Mouse (Mus musculus) liver, postnatal 0 days (tissue): ENCODE measurements around the gene Rnf150. TPM values are rescaled to one million over a fixed set of nuclear protein-coding genes. Genes with fewer than 3 reads are reported as not detected.

ENCODE experiments used
- ATAC-seq: fragments of 200-750 bp; cut with Nextera tagmentation; 2 replicates; pipeline ENCODE4 v1.8.0; 2017; ENCODE audit warnings: mild to moderate bottlenecking, moderate library complexity
- DNase-seq: peaks from one replicate; pipeline ENCODE4 v3.0.0-alpha.2; 2016
- H3K27ac ChIP-seq: fragments of 300-500 bp; sonication (generic); 2 replicates; pipeline ENCODE4 v1.5.1; 2014; ENCODE audit warnings: antibody characterized with exemption, moderate library complexity, mild to moderate bottlenecking, low read depth
- H3K27me3 ChIP-seq: fragments of 300-500 bp; sonication (generic); 2 replicates; pipeline ENCODE4 v1.6.1; 2014; ENCODE audit warnings: low read length, control low read depth, mixed read lengths; ENCODE audit not compliant: insufficient read depth
- H3K36me3 ChIP-seq: fragments of 300-500 bp; sonication (generic); replicated peaks from 2 replicates; pipeline ENCODE4 v1.6.1; 2014; ENCODE audit warnings: mild to moderate bottlenecking, control low read depth, low read length, moderate library complexity, mixed read lengths; ENCODE audit not compliant: insufficient read depth
- H3K4me1 ChIP-seq: fragments of 300-500 bp; sonication (generic); 2 replicates; pipeline ENCODE4 v1.6.1; 2014; ENCODE audit warnings: antibody characterized with exemption, mild to moderate bottlenecking, control low read depth; ENCODE audit not compliant: insufficient read depth
- H3K4me2 ChIP-seq: fragments of 300-500 bp; sonication (generic); 2 replicates; pipeline ENCODE4 v1.6.1; 2014; ENCODE audit warnings: low read depth, mild to moderate bottlenecking, low read length, moderate library complexity, mixed read lengths
- H3K4me3 ChIP-seq: fragments of 300-500 bp; sonication (generic); 2 replicates; pipeline ENCODE4 v1.5.1; 2014; ENCODE audit warnings: low read depth, low read length
- H3K9ac ChIP-seq: fragments of 300-500 bp; sonication (generic); replicated peaks from 2 replicates; pipeline ENCODE4 v1.6.1; 2014; ENCODE audit warnings: mild to moderate bottlenecking, moderate library complexity
- H3K9me3 ChIP-seq: fragments of 300-500 bp; sonication (generic); 2 replicates; pipeline ENCODE4 v1.6.1; 2016; ENCODE audit warnings: mild to moderate bottlenecking, control low read depth, low read length, mixed read lengths
- CTCF ChIP-seq: sonication (generic); IDR thresholded peaks from 2 replicates; pipeline ENCODE4 v1.5.1; 2016; ENCODE audit warnings: antibody characterized with exemption, low read depth
- EP300 ChIP-seq: IDR thresholded peaks from 2 replicates; pipeline ENCODE4 v1.6.1; 2016; ENCODE audit warnings: antibody characterized with exemption, low read depth, mild to moderate bottlenecking
- WGBS: fragments of 180-500 bp; shearing (Covaris S2); extraction: QIAGEN DNeasy Blood & Tissue Kit; methylation state at CpG from one replicate; pipeline ENCODE4 v1.1.7; 2014; ENCODE audit not compliant: insufficient replicate concordance; 5-methylcytosine and 5-hydroxymethylcytosine counted together
- polyA plus RNA-seq: library from polyadenylated mRNA; unstranded; fragments of >200 nt; fragmentation: Nextera tagmentation; extraction: Ambion mirVana; gene quantifications from 2 replicates; pipeline ENCODE4 v1.2.1, GENCODE M21; 2015

The Rnf150 gene
- polyA plus RNA-seq, 1 experiment from 2014 or later: 0.14 TPM

- no peak overlapping the region for H3K4me3 ChIP-seq
- ATAC-seq (no peak), DNase-seq (no peak)
- no peak overlapping the region for H3K9ac ChIP-seq
- no peaks in the 10 kb centered on the region for H3K4me1 ChIP-seq
- no peaks in the 10 kb centered on the region for H3K9me3 ChIP-seq
- H3K4me2 ChIP-seq: no peak overlapping the region
- H3K27me3 ChIP-seq: no peaks in the 10 kb centered on the region
- H3K36me3 ChIP-seq: no peaks in the 10 kb centered on the region
- no peak overlapping the region for H3K27ac ChIP-seq
- no peak for TF ChIP-seq CTCF
- 67% methylated on average over 5 of the region's 5 CpGs for WGBS
Measured at GRCm38 (mm10) chr8:83009481-83009880, 146.3 kb downstream of the Rnf150 start.

- WGBS: 56% methylated on average over 2 of the region's 2 CpGs
- TF ChIP-seq CTCF (no peak), EP300 (no peak)
- DNase-seq (no peak), ATAC-seq (no peak)
- Histone ChIP-seq H3K9me3 (no peaks in the 10 kb centered on the region), H3K4me1 (no peaks in the 10 kb centered on the region), H3K36me3 (no peaks in the 10 kb centered on the region), H3K27ac (no peak overlapping the region), H3K4me3 (no peak overlapping the region), H3K27me3 (no peaks in the 10 kb centered on the region), H3K9ac (no peak overlapping the region), H3K4me2 (no peak overlapping the region)
Measured at GRCm38 (mm10) chr8:83011286-83011685, 148.1 kb downstream of the Rnf150 start.

GRCm38 (mm10) chr8:83011758-83012157, 148.6 kb downstream of the Rnf150 start:
- H3K4me2 ChIP-seq: no peak overlapping the region
- no peak for TF ChIP-seq EP300
- no peak for TF ChIP-seq CTCF
- DNase-seq (no peak), ATAC-seq (no peak)
- 62% methylated on average over 5 of the region's 5 CpGs for WGBS
- no peak overlapping the region for H3K4me3 ChIP-seq
- H3K27ac ChIP-seq: no peak overlapping the region
- H3K4me1 ChIP-seq: no peaks in the 10 kb centered on the region
- H3K36me3 ChIP-seq: no peaks in the 10 kb centered on the region
- no peaks in the 10 kb centered on the region for H3K27me3 ChIP-seq
- H3K9ac ChIP-seq: no peak overlapping the region
- no peaks in the 10 kb centered on the region for H3K9me3 ChIP-seq

GRCm38 (mm10) chr8:83028211-83028610, 165.1 kb downstream of the Rnf150 start:
- WGBS: 55% methylated on average over 2 of the region's 2 CpGs
- ATAC-seq: no peak
- H3K27ac ChIP-seq: no peak overlapping the region
- no peak overlapping the region for H3K4me3 ChIP-seq
- DNase-seq: no peak
- no peaks in the 10 kb centered on the region for H3K27me3 ChIP-seq
- no peaks in the 10 kb centered on the region for H3K36me3 ChIP-seq
- H3K4me1 ChIP-seq: no peaks in the 10 kb centered on the region
- no peak overlapping the region for H3K9ac ChIP-seq
- no peaks in the 10 kb centered on the region for H3K9me3 ChIP-seq
- TF ChIP-seq EP300 (no peak), CTCF (no peak)
- no peak overlapping the region for H3K4me2 ChIP-seq

- no peak overlapping the region for H3K9ac ChIP-seq
- H3K27me3 ChIP-seq: no peaks in the 10 kb centered on the region
- H3K27ac ChIP-seq: no peak overlapping the region
- 79% methylated on average over 7 of the region's 7 CpGs for WGBS
- H3K4me3 ChIP-seq: no peak overlapping the region
- H3K4me2 ChIP-seq: no peak overlapping the region
- no peaks in the 10 kb centered on the region for H3K4me1 ChIP-seq
- no peaks in the 10 kb centered on the region for H3K36me3 ChIP-seq
- ATAC-seq: no peak
- no peak for DNase-seq
- TF ChIP-seq CTCF (no peak), EP300 (no peak)
- H3K9me3 ChIP-seq: no peaks in the 10 kb centered on the region
Measured at GRCm38 (mm10) chr8:83032800-83033199, 169.6 kb downstream of the Rnf150 start.

- TF ChIP-seq CTCF: no peak
- TF ChIP-seq EP300: no peak
- H3K27me3 ChIP-seq: no peaks in the 10 kb centered on the region
- ATAC-seq (no peak), DNase-seq (no peak)
- no peak overlapping the region for H3K9ac ChIP-seq
- no peak overlapping the region for H3K4me3 ChIP-seq
- no peaks in the 10 kb centered on the region for H3K36me3 ChIP-seq
- no peak overlapping the region for H3K4me2 ChIP-seq
- no peaks in the 10 kb centered on the region for H3K9me3 ChIP-seq
- H3K4me1 ChIP-seq: no peaks in the 10 kb centered on the region
- whole genome bisulfite sequencing: 84% methylated on average over 5 of the region's 5 CpGs
- no peak overlapping the region for H3K27ac ChIP-seq
Measured at GRCm38 (mm10) chr8:83035141-83035540, 172.0 kb downstream of the Rnf150 start.
